Mouse (Mus musculus): ENCODE results near the gene Rpl18a.

Gene Rpl18a

DNA sequence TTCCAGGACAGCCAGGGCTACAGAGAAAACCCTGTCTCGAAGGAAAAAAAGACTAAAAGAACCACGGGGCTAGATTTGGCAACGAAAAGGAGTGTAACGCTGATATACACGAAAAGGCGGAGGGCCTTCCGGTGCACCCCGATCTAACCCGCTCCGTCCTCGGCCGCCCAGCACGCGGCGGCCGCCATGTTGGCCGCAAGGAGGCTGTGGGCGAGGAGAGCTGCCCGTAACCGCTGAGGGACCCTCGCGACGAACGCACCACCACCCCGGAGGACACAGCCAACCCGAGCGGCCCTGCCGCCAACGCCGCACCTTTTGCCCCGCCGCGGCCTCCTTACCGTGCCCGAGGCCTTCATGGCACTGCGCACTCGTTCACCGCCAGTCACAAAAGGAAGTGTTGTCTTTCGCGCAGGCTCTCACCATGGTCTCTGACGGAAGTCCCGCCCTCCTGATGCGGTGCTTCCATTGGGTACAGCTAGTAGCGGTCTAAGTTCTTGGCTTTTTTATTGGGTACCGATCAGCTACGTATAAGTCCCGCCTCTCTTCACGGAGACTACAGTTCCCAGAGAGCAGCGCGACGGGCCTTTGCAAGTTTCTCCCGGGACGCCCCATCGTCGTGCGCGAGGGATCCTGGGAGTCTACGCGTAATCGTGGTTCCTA lies at the start of gene Rpl18a:
Gene Rpl18a (minus strand): TSS at position 392 of the 660 bp plus-strand sequence.
- peak; percentile 98 for DNase-seq

DNA sequence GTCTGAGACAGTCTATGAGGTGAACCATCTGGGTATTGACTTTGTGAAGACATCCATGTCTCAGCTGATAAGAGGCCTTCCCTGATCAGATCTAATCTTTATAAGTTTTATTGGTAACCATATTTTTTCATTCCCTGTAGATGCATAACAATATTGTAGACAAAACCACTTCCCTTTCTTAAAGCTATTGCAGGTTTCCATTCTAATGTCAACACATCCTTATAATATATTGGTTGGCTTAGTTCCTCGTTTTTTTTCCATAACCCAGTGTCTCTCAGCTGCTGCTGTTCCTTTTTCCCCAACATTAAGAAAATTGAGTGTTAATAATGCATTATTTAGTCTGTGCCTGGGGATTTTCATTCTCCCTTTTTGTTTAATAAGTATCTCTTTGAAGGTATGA lies 46.0 kb upstream of the Rpl18a start:
- DNase-seq: no peak

DNA sequence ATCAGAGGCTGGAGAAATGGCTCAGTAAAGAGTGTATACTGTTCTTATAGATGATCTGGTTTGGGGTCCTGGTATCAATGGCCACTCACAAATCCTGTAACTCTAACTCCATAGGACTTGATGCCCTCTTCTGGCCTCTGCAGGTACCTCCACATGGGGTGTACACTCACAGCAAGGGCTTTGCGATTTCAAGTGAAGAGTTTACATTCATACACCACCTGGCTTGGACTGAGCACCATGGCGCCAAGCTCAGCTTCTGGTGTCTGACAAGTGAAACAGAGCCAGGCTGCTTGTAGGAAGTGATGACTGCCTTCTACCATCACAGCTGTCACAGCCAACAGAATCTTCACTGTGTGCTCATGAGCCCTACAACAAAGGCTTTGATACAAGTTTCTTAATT lies 44.3 kb upstream of the Rpl18a start:
- no peak for DNase-seq

GRCm38 (mm10) chr8:70937200-70937599 lies 40.0 kb upstream of the Rpl18a start:
- no peak for DNase-seq

- DNase-seq: no peak
Observed at GRCm38 (mm10) chr8:70934786-70935185, 37.6 kb upstream of the Rpl18a start.

DNA sequence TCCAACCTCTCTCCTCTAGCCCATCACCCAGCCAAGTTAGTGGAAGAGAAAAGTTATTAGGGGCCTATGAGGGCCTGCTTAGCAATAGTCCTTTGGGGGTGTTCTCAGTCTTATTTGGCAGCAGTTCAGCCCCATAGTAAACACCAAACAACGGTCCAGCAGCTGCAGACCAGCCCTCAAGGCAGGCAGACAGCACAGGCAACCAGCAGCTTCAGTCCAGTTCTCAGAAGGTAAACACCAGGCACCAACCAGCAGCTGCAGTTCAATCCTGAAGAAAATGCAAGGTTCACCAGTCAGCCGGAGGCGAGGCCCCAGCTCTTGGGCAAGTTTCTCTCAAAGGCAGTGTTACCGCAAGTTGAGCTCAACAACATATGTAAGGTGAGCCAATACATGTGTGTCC lies 35.8 kb upstream of the Rpl18a start:
- no peak for DNase-seq

- DNase-seq: no peak
Observed at GRCm38 (mm10) chr8:70931731-70932130, 34.5 kb upstream of the Rpl18a start.

- DNase-seq: no peak
Observed at GRCm38 (mm10) chr8:70928778-70929322, 31.6 kb upstream of the Rpl18a start.

DNA sequence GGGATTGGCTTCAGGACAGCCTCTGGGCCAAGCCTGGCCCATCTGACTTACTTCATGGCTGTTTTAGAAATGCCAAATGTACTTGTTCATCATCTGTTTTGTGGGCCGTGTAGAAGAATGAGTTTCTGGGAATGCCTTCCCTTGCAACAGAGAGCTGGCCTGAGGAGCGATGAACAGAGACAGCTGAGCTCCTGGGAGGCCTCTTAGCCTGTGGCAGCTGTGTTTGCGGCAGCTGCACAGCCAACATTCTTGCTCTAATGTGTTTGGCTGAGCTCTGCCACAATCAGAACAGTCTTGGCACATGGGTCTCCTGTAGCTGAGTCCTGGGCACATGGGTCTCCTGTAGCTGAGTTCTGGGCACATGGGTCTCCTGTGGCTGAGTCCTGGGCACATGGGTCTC lies 30.9 kb upstream of the Rpl18a start:
- DNase-seq: no peak

GRCm38 (mm10) chr8:70926396-70926795 lies 29.2 kb upstream of the Rpl18a start:
- no peak for DNase-seq

DNA sequence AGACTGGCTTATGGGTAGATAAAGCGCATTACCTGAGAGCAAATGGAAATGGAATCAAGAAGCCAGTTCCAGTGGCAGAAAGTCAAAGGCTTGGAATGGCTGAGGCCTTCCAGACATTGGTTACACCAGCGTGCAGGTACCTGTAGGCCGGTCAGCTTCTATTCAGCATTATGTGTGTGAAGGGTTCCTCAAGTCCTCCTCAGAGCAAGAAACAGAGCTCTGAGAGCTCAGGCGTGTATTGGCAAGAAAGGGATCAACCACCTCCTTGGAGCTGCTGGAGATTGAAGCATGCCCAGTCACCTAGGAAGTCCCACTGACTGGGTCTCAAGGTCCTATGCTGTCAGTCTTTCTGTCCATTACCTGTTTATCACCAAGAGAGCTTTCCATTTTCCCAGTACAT lies 28.5 kb upstream of the Rpl18a start:
- no peak for DNase-seq

GRCm38 (mm10) chr8:70924151-70924550 lies 26.9 kb upstream of the Rpl18a start:
- no peak for DNase-seq

GRCm38 (mm10) chr8:70920049-70920922 lies 23.1 kb upstream of the Rpl18a start:
- DNase-seq: no peak

DNA sequence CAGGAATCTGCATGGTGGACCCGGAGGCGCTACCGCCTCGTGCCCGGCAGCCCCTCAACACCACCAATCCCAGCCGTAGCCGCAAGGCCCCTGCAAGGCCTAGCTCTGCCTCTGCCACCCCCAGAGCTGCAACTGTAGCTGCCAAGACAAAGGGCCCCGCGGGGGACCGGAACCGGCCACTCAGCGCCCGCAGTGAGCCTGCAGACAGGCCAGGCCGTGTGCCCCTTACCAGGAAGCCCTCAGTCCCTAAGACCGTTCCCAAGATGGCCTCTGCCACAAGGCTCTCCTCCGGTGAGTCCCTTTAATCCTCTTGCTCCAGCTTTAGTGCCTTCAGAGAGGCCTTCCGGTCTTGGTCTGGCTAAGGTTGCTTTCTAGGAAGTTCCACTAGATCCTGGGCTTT lies 17.5 kb upstream of the Rpl18a start:
- DNase-seq: no peak

DNA sequence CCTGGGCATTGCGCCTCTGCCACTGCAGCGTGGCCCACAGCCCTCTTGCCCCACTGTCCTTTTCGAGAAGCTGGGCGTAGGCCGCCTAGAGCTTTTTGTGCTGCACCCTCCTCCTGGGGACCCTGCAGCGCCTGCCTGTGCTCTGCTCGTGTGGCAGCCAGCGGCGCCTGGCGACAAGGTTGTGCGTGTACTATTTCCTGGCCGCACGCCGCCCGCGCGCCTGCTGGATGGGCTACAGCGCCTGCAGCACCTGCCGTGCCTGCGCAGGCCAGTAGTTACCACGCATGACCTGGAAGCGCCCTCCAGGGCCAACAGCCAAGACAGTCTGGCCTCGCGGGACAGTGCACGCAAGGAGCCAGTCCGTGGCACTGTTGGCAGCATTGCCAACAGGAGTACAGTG lies 16.3 kb upstream of the Rpl18a start:
- DNase-seq: no peak

DNA sequence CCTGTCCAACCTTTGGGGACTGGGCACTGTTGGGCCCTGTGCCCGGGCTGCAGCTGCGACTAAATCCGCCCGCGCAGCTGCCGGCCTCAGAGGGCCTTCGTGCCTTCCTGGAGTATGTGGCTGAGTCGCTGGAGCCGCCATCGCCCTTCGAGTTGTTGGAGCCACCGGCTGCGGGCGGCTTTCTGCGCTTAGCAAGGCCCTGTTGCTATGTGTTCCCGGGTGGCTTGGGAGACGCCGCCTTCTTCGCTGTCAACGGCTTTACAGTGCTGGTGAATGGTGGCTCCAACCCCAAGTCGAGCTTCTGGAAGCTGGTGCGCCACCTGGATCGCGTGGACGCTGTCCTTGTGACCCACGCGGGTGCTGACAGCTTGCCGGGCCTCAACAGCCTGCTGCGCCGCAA lies 15.7 kb upstream of the Rpl18a start:
- DNase-seq: no peak

DNA sequence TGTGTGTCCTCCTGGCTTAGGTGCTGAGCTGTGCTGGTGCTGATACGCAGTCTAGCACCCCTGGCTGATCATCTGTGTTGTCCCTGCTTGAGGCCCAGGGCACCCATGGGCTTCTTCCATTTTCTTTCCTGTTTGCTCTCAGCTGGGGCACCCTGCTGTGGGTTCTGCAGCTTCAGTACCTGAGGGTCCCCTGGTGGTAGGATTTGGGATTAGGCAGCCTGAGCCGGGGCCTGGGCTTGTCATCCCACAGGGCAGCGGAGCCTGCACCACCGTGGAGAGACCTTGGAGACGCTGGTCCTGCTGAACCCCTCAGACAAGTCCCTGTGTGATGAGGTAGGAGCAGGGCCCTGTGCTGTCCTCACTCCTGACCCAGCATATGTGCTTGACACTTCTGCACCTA lies 14.4 kb upstream of the Rpl18a start:
- DNase-seq: no peak

GRCm38 (mm10) chr8:70907518-70907917 lies 10.3 kb upstream of the Rpl18a start:
- DNase-seq: no peak

DNA sequence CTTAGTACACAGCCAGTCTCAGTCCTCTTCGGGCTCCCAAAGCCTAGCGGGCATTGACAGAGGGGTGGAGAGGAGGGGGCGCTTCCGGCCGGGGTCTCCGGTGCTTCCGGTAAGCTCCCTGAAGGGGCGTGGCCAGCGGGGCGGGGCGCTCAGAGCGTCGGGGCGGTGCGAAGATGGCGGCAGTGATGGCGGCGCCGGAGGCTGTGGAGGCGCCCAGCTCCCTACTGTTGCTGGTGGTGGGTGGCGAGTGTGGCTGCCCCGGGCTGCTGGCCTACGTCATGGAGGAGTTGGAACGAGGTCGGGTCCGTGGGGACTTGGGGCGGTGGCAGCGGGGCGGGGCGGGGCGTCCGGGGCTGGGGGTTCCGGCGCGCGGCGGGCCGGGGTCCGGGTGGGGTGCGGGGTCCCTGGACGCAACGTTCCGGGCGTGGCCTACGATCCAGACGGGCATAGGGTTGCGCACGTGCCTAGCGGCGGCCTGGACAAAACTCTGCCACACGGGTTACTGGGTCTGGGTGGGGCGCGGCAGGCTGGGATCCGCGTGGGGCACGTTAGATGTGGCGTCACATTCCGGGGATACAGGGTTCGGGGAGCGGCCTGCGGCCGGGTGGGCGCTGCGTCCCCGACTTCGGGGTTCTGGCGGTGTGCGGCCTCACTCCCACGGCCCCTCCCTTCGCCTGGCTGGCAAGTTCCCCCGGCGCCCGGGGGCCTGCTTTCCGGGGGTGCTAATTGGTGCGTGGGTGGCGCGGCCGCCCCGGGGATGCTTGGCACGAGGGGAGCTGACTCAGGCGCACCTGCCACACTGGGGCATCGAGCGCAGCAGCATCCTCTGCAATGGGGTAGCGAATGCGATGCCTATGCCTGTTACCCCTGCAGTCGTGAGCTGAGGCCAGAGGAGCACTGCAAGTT lies 8.9 kb upstream of the Rpl18a start, which contains the start of gene Map1s:
Gene Map1s (plus strand): TSS at position 102 of the 906 bp plus-strand sequence.
- DNase-seq: peak; percentile 86

DNA sequence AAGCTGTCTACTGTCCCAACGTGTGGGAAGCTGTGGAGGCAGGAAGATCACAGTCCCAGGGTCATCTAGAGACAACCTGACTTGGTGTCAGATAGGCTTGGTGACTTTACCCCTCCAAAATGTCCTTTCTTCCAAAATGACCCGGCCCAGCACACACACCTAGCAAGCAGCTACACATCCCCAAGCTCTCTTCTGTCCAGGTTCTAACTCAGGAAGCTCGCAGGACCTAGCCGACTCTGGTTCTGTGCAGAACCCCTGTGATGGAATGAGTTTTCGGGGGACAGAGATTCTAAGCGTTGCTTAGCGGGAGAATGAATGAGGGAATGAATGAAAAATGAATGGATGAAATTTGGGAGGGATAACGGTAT lies 8.2 kb upstream of the Rpl18a start:
- no peak for DNase-seq

GRCm38 (mm10) chr8:70904532-70904931 lies 7.3 kb upstream of the Rpl18a start:
- DNase-seq: no peak

DNA sequence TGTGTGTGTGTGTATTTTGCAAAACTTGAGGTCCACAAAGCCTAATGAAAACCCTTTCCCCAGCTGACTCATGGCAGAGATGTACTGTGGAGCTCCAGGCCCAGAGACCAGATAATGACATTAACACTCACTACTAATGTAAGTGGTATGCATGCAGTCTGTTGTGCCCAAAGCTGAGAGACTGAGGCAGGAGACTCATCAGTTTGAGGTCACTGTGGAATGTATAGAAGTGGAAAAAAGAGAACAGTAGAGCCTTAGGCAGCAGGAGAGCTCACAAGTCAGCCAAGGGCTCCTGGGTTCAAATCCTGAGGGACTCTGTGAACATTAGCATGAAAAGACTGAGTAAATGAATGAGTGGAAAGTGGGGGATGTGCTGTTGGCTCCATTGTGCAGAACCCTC lies 6.4 kb upstream of the Rpl18a start:
- no peak for DNase-seq

GRCm38 (mm10) chr8:70903112-70903511 lies 5.9 kb upstream of the Rpl18a start:
- no peak for DNase-seq

All from right cerebral cortex, adult 18-20 months (tissue).